Mouse (Mus musculus): ENCODE results near the gene Lmtk3.

The Lmtk3 gene

GRCm38 (mm10) chr7:45783511-45784091, at the start of gene Lmtk3:
Lmtk3 (plus strand) TSS chr7:45783738.
- DNase-seq: peak; percentile 61

GRCm38 (mm10) chr7:45739162-45739763, 44.3 kb upstream of the Lmtk3 start:
- DNase-seq: peak; percentile 86

GRCm38 (mm10) chr7:45739820-45740219, 43.7 kb upstream of the Lmtk3 start:
- no peak for DNase-seq

GRCm38 (mm10) chr7:45741308-45741707, 42.2 kb upstream of the Lmtk3 start:
- DNase-seq: no peak

- DNase-seq: peak; percentile 65
Observed at GRCm38 (mm10) chr7:45741777-45742176, 41.8 kb upstream of the Lmtk3 start.

- DNase-seq: peak; percentile 43
Observed at GRCm38 (mm10) chr7:45742338-45742737, 41.2 kb upstream of the Lmtk3 start.

- peak; percentile 38 for DNase-seq
Observed at GRCm38 (mm10) chr7:45744387-45744786, 39.2 kb upstream of the Lmtk3 start.

- no peak for DNase-seq
Observed at GRCm38 (mm10) chr7:45746518-45746917, 37.0 kb upstream of the Lmtk3 start.

- DNase-seq: no peak
Observed at GRCm38 (mm10) chr7:45747450-45747849, 36.1 kb upstream of the Lmtk3 start.

GRCm38 (mm10) chr7:45748110-45748509, 35.4 kb upstream of the Lmtk3 start:
- no peak for DNase-seq

GRCm38 (mm10) chr7:45749401-45749800, 34.1 kb upstream of the Lmtk3 start:
- no peak for DNase-seq

- DNase-seq: no peak
Observed at GRCm38 (mm10) chr7:45750162-45750561, 33.4 kb upstream of the Lmtk3 start.

GRCm38 (mm10) chr7:45755703-45756102, 27.8 kb upstream of the Lmtk3 start:
- no peak for DNase-seq

- peak; percentile 76 for DNase-seq
Observed at GRCm38 (mm10) chr7:45759400-45759799, 24.1 kb upstream of the Lmtk3 start.

- peak; percentile 50 for DNase-seq
Observed at GRCm38 (mm10) chr7:45760151-45760550, 23.4 kb upstream of the Lmtk3 start.

- DNase-seq: no peak
Observed at GRCm38 (mm10) chr7:45765995-45766394, 17.5 kb upstream of the Lmtk3 start.

- no peak for DNase-seq
Observed at GRCm38 (mm10) chr7:45766764-45767163, 16.8 kb upstream of the Lmtk3 start.

- DNase-seq: no peak
Observed at GRCm38 (mm10) chr7:45767500-45767899, 16.0 kb upstream of the Lmtk3 start.

- no peak for DNase-seq
Observed at GRCm38 (mm10) chr7:45770427-45771082, 13.0 kb upstream of the Lmtk3 start.

- no peak for DNase-seq
Observed at GRCm38 (mm10) chr7:45771101-45771500, 12.4 kb upstream of the Lmtk3 start.

- DNase-seq: no peak
Observed at GRCm38 (mm10) chr7:45775237-45775636, 8.3 kb upstream of the Lmtk3 start.

- DNase-seq: peak; percentile 74
Observed at GRCm38 (mm10) chr7:45779081-45779641, 4.4 kb upstream of the Lmtk3 start.

GRCm38 (mm10) chr7:45782271-45782670, 1.3 kb upstream of the Lmtk3 start:
- DNase-seq: no peak

Data from thymus, postnatal 14 days (tissue).